Mouse (Mus musculus) gastrocnemius, postnatal 10 days (tissue): ENCODE data around the gene Dynlt1c. TPM values are rescaled to one million over a fixed set of nuclear protein-coding genes. Genes with fewer than 3 reads are reported as not detected.
"Not testable (repeated sequence)": the region's sequence is repeated elsewhere in the genome, so short reads cannot be mapped to it uniquely, and the experiment has no call there.

Source experiments
- DNase-seq: peaks from one replicate; pipeline ENCODE4 v3.0.0; 2021; ENCODE audit warnings: mixed read lengths
- total RNA-seq, 2 experiments: library from RNA; stranded (reverse); gene quantifications; 2 replicates each; pipeline ENCODE4 v1.2.3; 2021

The Dynlt1c gene
- total RNA-seq, 2 experiments from 2014 or later: 3.9 to 5.3 TPM

GRCm38 (mm10) chr17:6619271-6619670 is 17.8 kb downstream of the Dynlt1c start:
- DNase-seq: not testable (repeated sequence)

- DNase-seq: not testable (repeated sequence)
Observed at GRCm38 (mm10) chr17:6620035-6620434, 18.6 kb downstream of the Dynlt1c start.

- DNase-seq: not testable (repeated sequence)
Observed at GRCm38 (mm10) chr17:6620730-6621451, 19.4 kb downstream of the Dynlt1c start.

- not testable (repeated sequence) for DNase-seq
Observed at GRCm38 (mm10) chr17:6621976-6622375, 20.5 kb downstream of the Dynlt1c start.

GRCm38 (mm10) chr17:6624926-6625558 is 23.6 kb downstream of the Dynlt1c start:
- DNase-seq: not testable (repeated sequence)

GRCm38 (mm10) chr17:6630398-6630797 is 28.9 kb downstream of the Dynlt1c start:
- not testable (repeated sequence) for DNase-seq

GRCm38 (mm10) chr17:6632850-6633249 is 31.4 kb downstream of the Dynlt1c start:
- not testable (repeated sequence) for DNase-seq

GRCm38 (mm10) chr17:6635781-6636180 is 34.3 kb downstream of the Dynlt1c start:
- DNase-seq: not testable (repeated sequence)

GRCm38 (mm10) chr17:6636861-6637260 is 35.4 kb downstream of the Dynlt1c start:
- DNase-seq: no peak

GRCm38 (mm10) chr17:6637434-6637833 is 36.0 kb downstream of the Dynlt1c start:
- DNase-seq: not testable (repeated sequence)

GRCm38 (mm10) chr17:6638444-6638843 is 37.0 kb downstream of the Dynlt1c start:
- DNase-seq: not testable (repeated sequence)

GRCm38 (mm10) chr17:6639486-6639885 is 38.0 kb downstream of the Dynlt1c start:
- DNase-seq: not testable (repeated sequence)

- DNase-seq: not testable (repeated sequence)
Observed at GRCm38 (mm10) chr17:6640044-6640637, 38.7 kb downstream of the Dynlt1c start.

- not testable (repeated sequence) for DNase-seq
Observed at GRCm38 (mm10) chr17:6640771-6641429, 39.4 kb downstream of the Dynlt1c start.

GRCm38 (mm10) chr17:6644210-6644609 is 42.7 kb downstream of the Dynlt1c start:
- DNase-seq: not testable (repeated sequence)

- not testable (repeated sequence) for DNase-seq
Observed at GRCm38 (mm10) chr17:6644673-6645072, 43.2 kb downstream of the Dynlt1c start.

- not testable (repeated sequence) for DNase-seq
Observed at GRCm38 (mm10) chr17:6645668-6646067, 44.2 kb downstream of the Dynlt1c start.

GRCm38 (mm10) chr17:6646841-6647240 is 45.4 kb downstream of the Dynlt1c start:
- DNase-seq: not testable (repeated sequence)

- not testable (repeated sequence) for DNase-seq
Observed at GRCm38 (mm10) chr17:6647452-6647851, 46.0 kb downstream of the Dynlt1c start.

GRCm38 (mm10) chr17:6650904-6651565 is 49.6 kb downstream of the Dynlt1c start:
- DNase-seq: not testable (repeated sequence)

GRCm38 (mm10) chr17:6653341-6653946 is 52.0 kb downstream of the Dynlt1c start:
- not testable (repeated sequence) for DNase-seq
